Mouse (Mus musculus) heart, adult 2 months (tissue): ENCODE results near the gene Zfp420. TPM values are rescaled to one million over a fixed set of nuclear protein-coding genes. Genes with fewer than 3 reads are reported as not detected.
A peak's percentile ranks its signal among the peaks of the same experiment; 100 is the strongest.

Experiments used
- DNase-seq, 2 experiments: peaks; one replicate each; pipeline ENCODE4 v3.0.0; 2021
- H3K27ac ChIP-seq: fragments of 200-600 bp; 2 replicates; pipeline ENCODE4 v1.8.1; 2022
- H3K27me3 ChIP-seq: fragments of 200-500 bp; 2 replicates; pipeline ENCODE4 v1.6.1; 2012; ENCODE audit warnings: mild to moderate bottlenecking, low read length, inconsistent platforms, mixed read lengths; ENCODE audit not compliant: control insufficient read depth, insufficient read depth
- H3K36me3 ChIP-seq: fragments of 200-500 bp; 2 replicates; pipeline ENCODE4 v1.6.1; 2012; ENCODE audit warnings: low read length, inconsistent platforms; ENCODE audit not compliant: control insufficient read depth, insufficient read depth
- H3K4me1 ChIP-seq: fragments of 200-500 bp; 2 replicates; pipeline ENCODE4 v1.6.1; 2011; ENCODE audit warnings: low read length; ENCODE audit not compliant: control insufficient read depth, insufficient read depth
- H3K4me3 ChIP-seq: fragments of 200-600 bp; 2 replicates; pipeline ENCODE4 v1.8.1; 2022
- H3K79me2 ChIP-seq: fragments of 200-500 bp; replicated peaks from 2 replicates; pipeline ENCODE4 v1.6.1; 2012; ENCODE audit warnings: mild to moderate bottlenecking, inconsistent platforms, low read length, moderate library complexity, mixed read lengths; ENCODE audit not compliant: control insufficient read depth, insufficient read depth
- H3K9ac ChIP-seq: fragments of 200-500 bp; 2 replicates; pipeline ENCODE4 v1.6.1; 2012; ENCODE audit warnings: low read depth, mild to moderate bottlenecking, control low read depth, inconsistent platforms, low read length, mixed read lengths
- CTCF ChIP-seq: fragments of 200-600 bp; IDR thresholded peaks from 2 replicates; pipeline ENCODE4 v1.8.1; 2022; ENCODE audit warnings: antibody characterized with exemption, mild to moderate bottlenecking, moderate library complexity
- EP300 ChIP-seq: fragments of 200-500 bp; IDR thresholded peaks from 2 replicates; pipeline ENCODE4 v1.6.1; 2011; ENCODE audit warnings: low read depth, low read length, control low read depth; ENCODE audit not compliant: insufficient read depth
- POLR2A ChIP-seq: fragments of 200-500 bp; IDR thresholded peaks from 2 replicates; pipeline ENCODE4 v1.6.1; 2011; ENCODE audit warnings: mild to moderate bottlenecking, low read depth, low read length, control low read depth; ENCODE audit not compliant: insufficient read depth
- WGBS: fragments of 180-500 bp; shearing (Covaris S2); methylation state at CpG from one replicate; pipeline ENCODE4 v1.1.7; 2018; 5-methylcytosine and 5-hydroxymethylcytosine counted together
- intact Hi-C: fragments of 180-260 bp; cut with DNase I; formaldehyde crosslinking; loops from one replicate; pipeline ENCODE4 v1.15.1; 2025
- long read RNA-seq: library from polyadenylated mRNA; stranded (forward); transcript quantifications from one replicate; pipeline ENCODE4 v2.0.0, GENCODE M21; 2021
- polyA plus RNA-seq: library from polyadenylated mRNA; depleted of rRNA; stranded (reverse); fragments of >200 nt; gene quantifications from 2 replicates; pipeline ENCODE4 v1.2.3, GENCODE M21; 2012; rRNA removed
- total RNA-seq, 2 experiments: library from RNA; stranded (reverse); gene quantifications; 2 replicates each; pipeline ENCODE4 v1.2.3; 2021

Zfp420 gene
- total RNA-seq (1 to 10 TPM; 3.8 to 4.5 TPM), polyA plus RNA-seq (1.1 and 1.4 TPM in 2 replicates)
- long read RNA-seq, partial matches to known transcripts: 0 of 2 reads
- long read RNA-seq, other reads (novel, unspliced or antisense): 0 of 2 reads

GRCm38 (mm10) chr7:29859532-29860517 lies at the start of gene Zfp420:
Gene Zfp420 (plus strand): TSS chr7:29859979.
- WGBS: 4% methylated on average over 32 of the region's 32 CpGs
- Histone ChIP-seq H3K4me1 (no peaks in the 10 kb centered on the region), H3K9ac (peak within 1 kb of the TSS; percentile 71), H3K27me3 (no peaks in the 10 kb centered on the region), H3K36me3 (no peaks in the 10 kb centered on the region), H3K79me2 (no peaks in the 10 kb centered on the region), H3K27ac (peak within 1 kb of the TSS; percentile 10; the same call in 1 of the 2 replicates), H3K4me3 (peak within 1 kb of the TSS; percentile 79)
- intact Hi-C loops: loop anchor here (2.0 to 5.0 kb wide), 2 partner anchors 45 to 93 kb away; partner anchors contain the start of gene Zfp84
- TF ChIP-seq EP300: 0 out of 2 replicates have a peak, but pooled peaks have one; percentile 34
- TF ChIP-seq POLR2A: peak; percentile 74
- peak; percentile 33 for TF ChIP-seq CTCF
- peak; percentile 85 to 90 for DNase-seq

- Histone ChIP-seq H3K36me3 (no peaks in the 10 kb centered on the region), H3K9ac (no peak overlapping the region), H3K27me3 (no peaks in the 10 kb centered on the region), H3K4me1 (peaks cover 9% of the 10 kb centered on the region), H3K79me2 (peaks cover 3% of the 10 kb centered on the region; the same call in 1 of the 2 replicates), H3K27ac (no peak overlapping the region), H3K4me3 (no peak overlapping the region)
- intact Hi-C loops: no loop called here
- no peak for DNase-seq
- WGBS: 97% methylated on average over 1 of the region's 1 CpGs
- no peak for TF ChIP-seq CTCF
- TF ChIP-seq EP300: no peak
- TF ChIP-seq POLR2A: no peak
Measured at GRCm38 (mm10) chr7:29812244-29812643, 47.5 kb upstream of the Zfp420 start.

DNA sequence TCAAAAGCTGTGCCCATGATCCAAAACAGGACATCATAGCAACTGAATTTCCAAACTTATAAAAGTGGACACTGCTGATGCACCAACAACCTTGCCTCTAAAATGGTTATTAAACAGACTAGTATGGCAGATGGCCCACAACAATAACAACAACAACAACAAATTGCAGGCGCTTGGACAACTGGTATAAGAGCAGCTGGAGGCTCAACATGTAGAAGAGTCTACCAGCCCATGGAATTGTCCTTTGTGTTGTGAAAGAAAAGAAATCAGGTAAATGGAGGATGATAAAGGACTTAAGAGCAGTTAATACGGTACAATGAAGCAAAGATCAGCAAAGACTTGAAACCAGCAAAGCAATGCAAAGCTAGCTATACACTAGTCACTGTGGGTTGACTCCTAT lies 45.4 kb upstream of the Zfp420 start:
- no peaks in the 10 kb centered on the region for H3K27me3 ChIP-seq
- no peak overlapping the region for H3K27ac ChIP-seq
- peaks cover 13% of the 10 kb centered on the region for H3K4me1 ChIP-seq
- 99% methylated on average over 2 of the region's 2 CpGs for WGBS
- H3K9ac ChIP-seq: no peak overlapping the region
- no peaks in the 10 kb centered on the region for H3K36me3 ChIP-seq
- intact Hi-C loops: no loop called here
- H3K4me3 ChIP-seq: no peak overlapping the region
- peaks cover 3% of the 10 kb centered on the region; the same call in 1 of the 2 replicates for H3K79me2 ChIP-seq
- TF ChIP-seq CTCF (no peak), POLR2A (no peak), EP300 (no peak)
- DNase-seq: no peak

- Histone ChIP-seq H3K79me2 (peaks cover 3% of the 10 kb centered on the region; the same call in 1 of the 2 replicates), H3K9ac (peak overlapping the region; percentile 59), H3K4me1 (peaks cover 13% of the 10 kb centered on the region), H3K27me3 (no peaks in the 10 kb centered on the region), H3K27ac (peak overlapping the region; percentile 83), H3K36me3 (no peaks in the 10 kb centered on the region), H3K4me3 (peak overlapping the region; percentile 66)
- DNase-seq: no peak
- intact Hi-C loops: loop anchor here (5.0 kb wide), 2 partner anchors 167 to 402 kb away; partner anchors contain the start of gene Zfp568
- 2% methylated on average over 12 of the region's 12 CpGs for WGBS
- no peak for TF ChIP-seq EP300
- no peak for TF ChIP-seq CTCF
Measured at GRCm38 (mm10) chr7:29815061-29815784, 44.6 kb upstream of the Zfp420 start.

GRCm38 (mm10) chr7:29815910-29816429 lies 43.8 kb upstream of the Zfp420 start, which contains the start of gene Zfp790:
Gene Zfp790 (plus strand): TSS chr7:29816114.
- peak; percentile 93 for TF ChIP-seq POLR2A
- TF ChIP-seq CTCF: no peak
- TF ChIP-seq EP300: no peak
- intact Hi-C loops: loop anchor here (2.0 to 5.0 kb wide), 3 partner anchors 91 to 401 kb away; partner anchors contain the start of genes Zfp27 and Zfp568
- H3K36me3 ChIP-seq: no peaks in the 10 kb centered on the region
- H3K4me3 ChIP-seq: peak within 1 kb of the TSS; percentile 66
- WGBS: under 1% methylated on average over 26 of the region's 26 CpGs
- H3K27me3 ChIP-seq: no peaks in the 10 kb centered on the region
- peak; percentile 82 to 92 for DNase-seq
- peaks cover 3% of the 10 kb centered on the region; the same call in 1 of the 2 replicates for H3K79me2 ChIP-seq
- peak within 1 kb of the TSS; percentile 83 for H3K27ac ChIP-seq
- peak within 1 kb of the TSS; percentile 77 for H3K9ac ChIP-seq
- H3K4me1 ChIP-seq: peaks cover 13% of the 10 kb centered on the region
